32 mouse cellular contexts compared by ENCODE assay signal in genomic region chr17:91875231-91875630, GRCm38 (mm10).
"Had no signal": no experiment of that assay in that cellular context is flagged by ENCODE, and none has a peak within 500 bp of the region (broad histone marks: within the 10 kb centered on the region; RNA-seq: fewer than 3 reads in every experiment).

No protein-coding gene starts in this region.

- H3K4me3 ChIP-seq: left cerebral cortex, adult 2 months; limb, embryonic 10.5 days; limb, embryonic 12.5 days; limb, embryonic 13.5 days; limb, embryonic 15.5 days; liver, embryonic 12.5 days; liver, embryonic 13.5 days; liver, embryonic 15.5 days; lung, embryonic 15.5 days; megakaryocyte, embryonic 14.5 days; midbrain, embryonic 10.5 days; midbrain, embryonic 12.5 days; midbrain, embryonic 13.5 days; midbrain, embryonic 15.5 days; myocyte; neural tube, embryonic 12.5 days had no signal

- ATAC-seq: liver, embryonic 12.5 days; lung, postnatal 0 days; midbrain, embryonic 13.5 days; midbrain, embryonic 15.5 days; midbrain, embryonic 16.5 days had no signal

- H3K4me2 ChIP-seq: limb, embryonic 12.5 days; limb, embryonic 13.5 days; limb, embryonic 15.5 days; liver, embryonic 11.5 days; liver, embryonic 12.5 days; liver, embryonic 13.5 days; liver, embryonic 15.5 days; lung, embryonic 14.5 days; lung, embryonic 15.5 days; midbrain, embryonic 11.5 days; midbrain, embryonic 12.5 days; midbrain, embryonic 13.5 days; midbrain, embryonic 15.5 days; neural tube, embryonic 12.5 days had no signal

- DNase-seq: left cerebral cortex, postnatal 4 days; liver; liver, embryonic 13.5 days; lung, adult 18-20 months; lung, adult 2 months; lung, embryonic 14.5 days; lung, postnatal 10 days; lung, postnatal 14 days; lung, postnatal 36 days; lung, postnatal 4 days; midbrain, embryonic 14.5 days had no signal

- H3K4me1 ChIP-seq: limb, embryonic 10.5 days; limb, embryonic 12.5 days; limb, embryonic 13.5 days; limb, embryonic 15.5 days; liver, embryonic 12.5 days; liver, embryonic 13.5 days; liver, embryonic 15.5 days; lung, embryonic 15.5 days; megakaryocyte, embryonic 14.5 days; midbrain, embryonic 10.5 days; midbrain, embryonic 12.5 days; midbrain, embryonic 13.5 days; midbrain, embryonic 15.5 days; neural tube, embryonic 12.5 days had no signal

- H3K9me3 ChIP-seq: limb, embryonic 10.5 days; limb, embryonic 12.5 days; limb, embryonic 13.5 days; limb, embryonic 15.5 days; liver, embryonic 12.5 days; liver, embryonic 13.5 days; liver, embryonic 15.5 days; lung, embryonic 15.5 days; megakaryocyte, embryonic 14.5 days; midbrain, embryonic 10.5 days; midbrain, embryonic 12.5 days; midbrain, embryonic 13.5 days; midbrain, embryonic 15.5 days; neural tube, embryonic 12.5 days had no signal

- H3K9ac ChIP-seq: limb, embryonic 12.5 days; limb, embryonic 13.5 days; limb, embryonic 15.5 days; liver, embryonic 12.5 days; liver, embryonic 13.5 days; liver, embryonic 14.5 days; liver, embryonic 15.5 days; lung, embryonic 14.5 days; lung, embryonic 15.5 days; midbrain, embryonic 12.5 days; midbrain, embryonic 13.5 days; midbrain, embryonic 15.5 days; neural tube, embryonic 12.5 days had no signal

- H3K36me3 ChIP-seq: limb, embryonic 10.5 days; limb, embryonic 12.5 days; limb, embryonic 13.5 days; limb, embryonic 15.5 days; liver, embryonic 12.5 days; liver, embryonic 13.5 days; liver, embryonic 15.5 days; lung, embryonic 15.5 days; midbrain, embryonic 10.5 days; midbrain, embryonic 12.5 days; midbrain, embryonic 13.5 days; midbrain, embryonic 15.5 days; neural tube, embryonic 12.5 days had no signal

- H3K27me3 ChIP-seq: limb, embryonic 12.5 days; limb, embryonic 13.5 days; limb, embryonic 15.5 days; liver, embryonic 12.5 days; liver, embryonic 13.5 days; liver, embryonic 15.5 days; lung, embryonic 15.5 days; megakaryocyte, embryonic 14.5 days; midbrain, embryonic 12.5 days; midbrain, embryonic 13.5 days; midbrain, embryonic 15.5 days; neural tube, embryonic 12.5 days had no signal

- H3K27ac ChIP-seq: left cerebral cortex, adult 2 months; limb, embryonic 10.5 days; limb, embryonic 12.5 days; limb, embryonic 13.5 days; limb, embryonic 15.5 days; liver, embryonic 12.5 days; liver, embryonic 13.5 days; liver, embryonic 14.5 days; liver, embryonic 15.5 days; lung, embryonic 15.5 days; macrophage; midbrain, embryonic 10.5 days; midbrain, embryonic 12.5 days; midbrain, embryonic 13.5 days; midbrain, embryonic 15.5 days; neural tube, embryonic 12.5 days had no signal
